Mouse (Mus musculus) heart, embryonic 12.5 days (tissue): ENCODE measurements at regions not wholly inside any gene's neighbourhood (a gene's known extent, or its start where the extent isn't known, plus 50 kb on each side); places are given as distances from the start of the nearest gene placed in this dataset.

ENCODE experiments used
- ATAC-seq: fragments of 200-750 bp; cut with Nextera tagmentation; 2 replicates; pipeline ENCODE4 v1.8.0; 2017; ENCODE audit warnings: moderate TSS enrichment, moderate library complexity; ENCODE audit not compliant: insufficient number of reproducible peaks, low FRiP score
- H3K27ac ChIP-seq: fragments of 300-500 bp; sonication (generic); 2 replicates; pipeline ENCODE4 v1.5.1; 2016; ENCODE audit warnings: mild to moderate bottlenecking, moderate library complexity; ENCODE audit not compliant: poor library complexity, severe bottlenecking
- H3K27me3 ChIP-seq: fragments of 300-500 bp; sonication (generic); replicated peaks from 2 replicates; pipeline ENCODE4 v1.6.1; 2016; ENCODE audit warnings: mild to moderate bottlenecking, moderate library complexity
- H3K36me3 ChIP-seq: fragments of 300-500 bp; sonication (generic); 2 replicates; pipeline ENCODE4 v1.6.1; 2016; ENCODE audit warnings: mild to moderate bottlenecking, moderate library complexity
- H3K4me1 ChIP-seq: fragments of 300-500 bp; sonication (generic); replicated peaks from 2 replicates; pipeline ENCODE4 v1.6.1; 2016; ENCODE audit warnings: mild to moderate bottlenecking
- H3K4me2 ChIP-seq: fragments of 300-500 bp; sonication (generic); 2 replicates; pipeline ENCODE4 v1.6.1; 2016; ENCODE audit warnings: mild to moderate bottlenecking, moderate library complexity
- H3K4me3 ChIP-seq: fragments of 300-500 bp; sonication (generic); 2 replicates; pipeline ENCODE4 v1.5.1; 2016; ENCODE audit warnings: mild to moderate bottlenecking
- H3K9ac ChIP-seq: fragments of 300-500 bp; sonication (generic); 2 replicates; pipeline ENCODE4 v1.6.1; 2016; ENCODE audit warnings: mild to moderate bottlenecking, moderate library complexity
- H3K9me3 ChIP-seq: fragments of 300-500 bp; sonication (generic); replicated peaks from 2 replicates; pipeline ENCODE4 v1.6.1; 2016; ENCODE audit warnings: mild to moderate bottlenecking, moderate library complexity
- WGBS: fragments of 180-500 bp; shearing (Covaris S2); methylation state at CpG from one replicate; pipeline ENCODE4 v1.1.7; 2016; 5-methylcytosine and 5-hydroxymethylcytosine counted together

- Histone ChIP-seq H3K27me3 (no peaks in the 10 kb centered on the region), H3K4me1 (no peaks in the 10 kb centered on the region), H3K4me3 (no peak overlapping the region), H3K4me2 (no peak overlapping the region), H3K36me3 (no peaks in the 10 kb centered on the region), H3K9ac (no peak overlapping the region), H3K27ac (no peak overlapping the region), H3K9me3 (no peaks in the 10 kb centered on the region)
- 79% methylated on average over 1 of the region's 1 CpGs for WGBS
- ATAC-seq: no peak
These were observed 65.3 kb upstream of the Hgf start for GRCm38 (mm10) chr5:16487969-16488368.

- no peak overlapping the region for H3K4me2 ChIP-seq
- no peak overlapping the region for H3K27ac ChIP-seq
- no peak for ATAC-seq
- no peaks in the 10 kb centered on the region for H3K4me1 ChIP-seq
- no peaks in the 10 kb centered on the region for H3K9me3 ChIP-seq
- H3K4me3 ChIP-seq: no peak overlapping the region
- H3K9ac ChIP-seq: no peak overlapping the region
- no peaks in the 10 kb centered on the region for H3K27me3 ChIP-seq
- no peaks in the 10 kb centered on the region for H3K36me3 ChIP-seq
These were observed 63.5 kb upstream of the Hgf start for GRCm38 (mm10) chr5:16489803-16490202.

- Histone ChIP-seq H3K4me3 (no peak overlapping the region), H3K4me2 (no peak overlapping the region), H3K9ac (no peak overlapping the region), H3K27ac (no peak overlapping the region), H3K27me3 (no peaks in the 10 kb centered on the region), H3K4me1 (no peaks in the 10 kb centered on the region), H3K36me3 (no peaks in the 10 kb centered on the region), H3K9me3 (no peaks in the 10 kb centered on the region)
- 44% methylated on average over 7 of the region's 7 CpGs for WGBS
- ATAC-seq: no peak
These were observed 53.4 kb upstream of the Hgf start for GRCm38 (mm10) chr5:16499891-16500290.
